Mouse (Mus musculus) midbrain, embryonic 11.5 days (tissue): Measurements from ENCODE around the gene Txn2. TPM values are rescaled to one million over a fixed set of nuclear protein-coding genes. Genes with fewer than 3 reads are reported as not detected.

Experiments
- ATAC-seq: fragments of 200-750 bp; cut with Nextera tagmentation; 2 replicates; pipeline ENCODE4 v1.8.0; 2017; ENCODE audit warnings: moderate TSS enrichment, moderate library complexity; ENCODE audit not compliant: low FRiP score
- DNase-seq: peaks from one replicate; pipeline ENCODE4 v3.0.0; 2015; ENCODE audit warnings: low spot score; ENCODE audit errors: missing footprints
- H3K27ac ChIP-seq: fragments of 300-500 bp; sonication (generic); 2 replicates; pipeline ENCODE4 v1.5.1; 2014; ENCODE audit warnings: low read depth, low read length
- H3K27me3 ChIP-seq: fragments of 300-500 bp; sonication (generic); 2 replicates; pipeline ENCODE4 v1.6.1; 2014; ENCODE audit warnings: mild to moderate bottlenecking, low read length, moderate library complexity, mixed read lengths; ENCODE audit not compliant: control insufficient read depth, insufficient read depth
- H3K36me3 ChIP-seq: fragments of 300-500 bp; sonication (generic); 2 replicates; pipeline ENCODE4 v1.6.1; 2014; ENCODE audit warnings: mild to moderate bottlenecking, low read length, moderate library complexity, mixed read lengths; ENCODE audit not compliant: control insufficient read depth, insufficient read depth
- H3K4me1 ChIP-seq: fragments of 300-500 bp; sonication (generic); 2 replicates; pipeline ENCODE4 v1.6.1; 2014; ENCODE audit warnings: low read length; ENCODE audit not compliant: control insufficient read depth, insufficient read depth
- H3K4me2 ChIP-seq: fragments of 300-500 bp; sonication (generic); 2 replicates; pipeline ENCODE4 v1.6.1; 2014; ENCODE audit warnings: mild to moderate bottlenecking, moderate library complexity
- H3K4me3 ChIP-seq: fragments of 300-500 bp; sonication (generic); 2 replicates; pipeline ENCODE4 v1.5.1; 2014; ENCODE audit warnings: low read depth, low read length
- H3K9ac ChIP-seq: fragments of 300-500 bp; sonication (generic); 2 replicates; pipeline ENCODE4 v1.6.1; 2014; ENCODE audit warnings: low read length
- H3K9me3 ChIP-seq: fragments of 300-500 bp; sonication (generic); 2 replicates; pipeline ENCODE4 v1.6.1; 2016; ENCODE audit warnings: low read length; ENCODE audit not compliant: control insufficient read depth
- WGBS: fragments of 180-500 bp; shearing (Covaris S2); extraction: QIAGEN DNeasy Blood & Tissue Kit; methylation state at CpG from one replicate; pipeline ENCODE4 v1.1.7; 2014; 5-methylcytosine and 5-hydroxymethylcytosine counted together
- polyA plus RNA-seq: library from polyadenylated mRNA; unstranded; fragments of >200 nt; fragmentation: Nextera tagmentation; extraction: Ambion mirVana; gene quantifications from 2 replicates; pipeline ENCODE4 v1.2.1, GENCODE M21; 2014

Txn2 gene
- polyA plus RNA-seq, 1 experiment from 2014 or later: 255 TPM

DNA sequence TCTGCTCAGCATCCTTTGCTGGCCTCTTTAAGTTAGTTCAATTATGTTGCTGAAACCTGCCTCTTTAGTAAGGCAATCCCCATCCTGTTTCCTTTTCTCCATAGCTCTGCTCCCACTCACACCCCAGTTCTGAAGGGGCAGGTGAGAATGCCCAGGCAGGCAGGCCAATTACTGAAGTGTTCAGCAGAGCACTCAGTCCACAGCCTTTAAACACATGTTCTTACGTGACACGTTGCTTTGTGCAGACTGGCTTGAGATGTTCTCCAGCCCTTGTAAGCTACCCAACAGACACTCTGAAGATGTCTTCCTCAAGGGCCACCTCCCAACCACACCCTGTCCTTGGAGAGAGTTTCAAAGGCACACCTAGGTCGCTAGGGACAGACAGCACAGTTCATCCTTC lies 29.3 kb upstream of the Txn2 start:
- WGBS: 77% methylated on average over 3 of the region's 3 CpGs

GRCm38 (mm10) chr15:77957625-77958024 lies 28.8 kb upstream of the Txn2 start:
- H3K27ac ChIP-seq: no peak overlapping the region
- peak; percentile 80 for DNase-seq
- H3K9me3 ChIP-seq: no peaks in the 10 kb centered on the region
- H3K27me3 ChIP-seq: peaks cover 9% of the 10 kb centered on the region
- no peak overlapping the region for H3K9ac ChIP-seq
- H3K4me1 ChIP-seq: peaks cover 16% of the 10 kb centered on the region
- 46% methylated on average over 5 of the region's 5 CpGs for WGBS
- no peak overlapping the region for H3K4me2 ChIP-seq
- H3K4me3 ChIP-seq: no peak overlapping the region
- peaks cover 30% of the 10 kb centered on the region for H3K36me3 ChIP-seq
- ATAC-seq: no peak

More for the DNA sequence above, 29.3 kb upstream of the Txn2 start:
- Histone ChIP-seq H3K9ac (no peak overlapping the region), H3K4me2 (no peak overlapping the region), H3K9me3 (no peaks in the 10 kb centered on the region), H3K4me3 (no peak overlapping the region), H3K27me3 (peaks cover 9% of the 10 kb centered on the region), H3K36me3 (peaks cover 33% of the 10 kb centered on the region), H3K4me1 (peaks cover 16% of the 10 kb centered on the region), H3K27ac (no peak overlapping the region)
- DNase-seq (peak; percentile 85), ATAC-seq (no peak)

DNA sequence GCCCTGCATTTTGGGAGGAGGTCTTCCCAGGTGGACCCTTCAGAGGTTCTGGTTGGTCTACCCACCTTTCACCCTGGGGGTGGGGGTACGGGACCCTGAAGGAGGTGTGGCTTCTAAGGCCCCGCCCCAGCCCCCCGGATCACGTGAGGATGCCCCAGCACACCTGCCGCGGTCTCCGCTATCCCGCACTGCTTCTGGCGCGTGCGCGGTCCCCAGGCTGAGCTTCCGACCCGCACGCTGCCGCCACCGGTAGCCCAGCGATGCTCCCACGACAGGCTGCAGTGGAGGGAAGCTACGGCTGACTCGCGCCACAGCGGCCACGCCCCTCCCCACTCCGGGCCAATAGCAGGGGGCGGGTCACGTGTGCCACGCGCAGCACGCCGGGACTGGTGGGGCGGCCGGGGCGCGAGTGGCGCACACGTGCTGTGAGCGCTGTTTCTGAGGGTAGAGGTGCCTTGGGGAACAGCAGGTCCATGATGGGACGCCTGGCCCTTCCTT lies 27.6 kb upstream of the Txn2 start, which contains the start of gene Foxred2:
TSS of gene Foxred2 (minus strand) at position 319 of the 498 bp plus-strand sequence.
- 0% methylated on average over 39 of the region's 39 CpGs for WGBS
- peaks cover 19% of the 10 kb centered on the region for H3K36me3 ChIP-seq
- peaks cover 16% of the 10 kb centered on the region for H3K4me1 ChIP-seq
- no peak within 1 kb of the TSS for H3K27ac ChIP-seq
- DNase-seq (peak; percentile 98), ATAC-seq (peak; percentile 94)
- H3K4me3 ChIP-seq: peak within 1 kb of the TSS; percentile 51
- peak within 1 kb of the TSS; percentile 62 for H3K9ac ChIP-seq
- H3K4me2 ChIP-seq: peak within 1 kb of the TSS; percentile 72
- no peaks in the 10 kb centered on the region for H3K9me3 ChIP-seq
- peaks cover 9% of the 10 kb centered on the region for H3K27me3 ChIP-seq

DNA sequence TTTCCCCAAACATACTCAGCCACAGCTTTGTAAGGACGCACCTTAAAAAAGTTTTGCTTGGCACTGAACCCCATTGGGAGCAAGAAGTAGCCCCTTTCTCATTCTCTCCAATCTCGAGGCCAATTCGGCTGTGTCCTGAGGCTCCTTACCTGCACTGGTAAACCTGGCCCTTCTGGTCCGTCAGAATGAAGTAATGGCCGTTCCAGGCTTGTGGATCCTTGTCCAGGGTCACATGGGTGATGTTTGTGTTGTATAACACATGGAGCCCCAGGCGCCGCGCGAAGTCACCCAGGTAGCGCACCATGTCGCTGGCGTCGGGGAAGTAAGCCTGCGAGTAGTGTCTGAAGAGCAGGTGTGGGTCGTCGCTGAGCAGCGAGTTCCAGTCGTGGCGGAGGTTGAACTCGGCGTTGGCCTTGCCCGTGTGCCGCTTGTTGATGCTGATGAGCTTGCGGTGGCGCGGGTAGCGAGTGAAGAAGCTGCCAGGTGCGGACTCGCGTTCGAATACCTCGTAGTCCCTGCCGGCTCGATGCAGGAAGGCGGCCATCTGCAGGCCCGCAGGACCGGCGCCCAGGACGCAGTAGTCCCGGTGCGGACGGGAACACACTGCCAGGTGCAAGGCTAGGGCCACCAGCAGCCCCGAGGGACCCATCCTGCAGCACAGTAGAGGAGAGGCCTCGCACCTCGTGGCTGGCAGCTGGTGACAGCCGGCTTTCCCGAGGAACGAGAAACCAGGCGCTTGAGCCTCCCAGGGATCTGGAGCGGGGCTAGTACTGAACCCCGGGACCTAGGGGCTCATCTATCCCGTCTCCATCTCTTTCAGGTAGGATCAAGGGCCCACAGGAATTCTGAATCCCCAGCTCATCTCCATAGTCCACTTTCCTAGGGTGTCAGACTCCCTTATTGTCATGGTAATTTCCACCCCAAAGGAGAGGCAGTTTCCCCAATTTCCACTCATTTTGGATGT lies 26.9 kb upstream of the Txn2 start:
- Histone ChIP-seq H3K4me1 (peaks cover 16% of the 10 kb centered on the region), H3K36me3 (peaks cover 12% of the 10 kb centered on the region), H3K9me3 (no peaks in the 10 kb centered on the region), H3K9ac (peak overlapping the region; percentile 62), H3K4me3 (peak overlapping the region; percentile 51), H3K4me2 (peak overlapping the region; percentile 72), H3K27ac (no peak overlapping the region), H3K27me3 (peaks cover 9% of the 10 kb centered on the region)
- peak; percentile 56 for ATAC-seq
- DNase-seq: peak; percentile 84
- 11% methylated on average over 52 of the region's 52 CpGs for WGBS

GRCm38 (mm10) chr15:77954362-77954761 lies 25.6 kb upstream of the Txn2 start:
- H3K27ac ChIP-seq: no peak overlapping the region
- no peak overlapping the region for H3K4me3 ChIP-seq
- H3K4me1 ChIP-seq: peaks cover 16% of the 10 kb centered on the region
- ATAC-seq (no peak), DNase-seq (no peak)
- no peak overlapping the region for H3K4me2 ChIP-seq
- no peaks in the 10 kb centered on the region for H3K9me3 ChIP-seq
- WGBS: 84% methylated on average over 2 of the region's 2 CpGs
- H3K27me3 ChIP-seq: peaks cover 9% of the 10 kb centered on the region
- peaks cover 7% of the 10 kb centered on the region for H3K36me3 ChIP-seq
- H3K9ac ChIP-seq: no peak overlapping the region

GRCm38 (mm10) chr15:77952921-77953320 lies 24.1 kb upstream of the Txn2 start:
- Histone ChIP-seq H3K9ac (no peak overlapping the region), H3K9me3 (no peaks in the 10 kb centered on the region), H3K4me2 (no peak overlapping the region), H3K27ac (no peak overlapping the region), H3K36me3 (no peaks in the 10 kb centered on the region), H3K27me3 (peaks cover 9% of the 10 kb centered on the region), H3K4me1 (peaks cover 16% of the 10 kb centered on the region), H3K4me3 (no peak overlapping the region)
- 89% methylated on average over 3 of the region's 3 CpGs for WGBS
- DNase-seq (no peak), ATAC-seq (no peak)

DNA sequence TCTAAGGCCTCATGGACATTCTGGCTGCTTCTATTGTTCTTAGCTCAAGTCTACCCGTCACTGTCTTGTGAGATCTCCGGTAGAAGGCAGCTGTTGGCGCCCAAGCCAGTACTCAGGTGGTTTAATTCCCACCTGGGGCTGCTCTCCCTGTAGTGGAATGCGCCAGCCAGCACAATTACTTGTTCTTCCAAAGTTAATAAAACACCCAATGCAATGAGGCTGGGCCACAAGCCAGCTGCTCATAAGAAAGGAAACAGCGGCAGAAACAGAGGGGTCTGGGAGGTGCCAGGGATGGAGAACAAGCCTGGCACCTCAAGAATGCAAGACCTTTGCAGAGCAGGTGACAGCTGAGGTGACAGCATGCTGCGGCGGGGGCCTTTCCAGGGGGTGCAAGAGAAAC lies 20.3 kb upstream of the Txn2 start:
- H3K4me1 ChIP-seq: no peaks in the 10 kb centered on the region
- ATAC-seq (no peak), DNase-seq (no peak)
- no peak overlapping the region for H3K4me3 ChIP-seq
- 90% methylated on average over 7 of the region's 7 CpGs for WGBS
- no peak overlapping the region for H3K9ac ChIP-seq
- H3K9me3 ChIP-seq: no peaks in the 10 kb centered on the region
- H3K27ac ChIP-seq: no peak overlapping the region
- H3K36me3 ChIP-seq: 0 out of 2 replicates have a peak, but pooled peaks cover 1% of the 10 kb centered on the region
- no peaks in the 10 kb centered on the region for H3K27me3 ChIP-seq
- H3K4me2 ChIP-seq: no peak overlapping the region

DNA sequence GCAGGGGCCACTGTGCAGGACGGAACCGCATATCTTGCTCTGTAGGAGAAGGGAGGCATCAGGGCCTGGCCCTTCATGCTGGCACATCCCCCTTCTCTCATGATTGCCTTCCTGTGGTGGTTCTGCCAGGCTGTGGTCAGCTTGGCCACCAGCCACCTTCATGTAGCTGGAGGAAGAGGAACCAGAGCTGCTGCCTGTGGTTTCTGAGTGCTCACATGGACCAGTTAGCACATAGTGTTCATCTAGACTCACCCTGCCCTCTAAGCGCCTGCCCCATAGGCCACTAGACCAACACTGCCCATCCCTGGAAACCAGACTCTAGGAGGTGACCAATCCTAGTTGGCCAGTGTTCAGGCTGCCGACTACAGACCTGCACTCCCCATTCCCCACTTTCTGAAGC lies 16.9 kb upstream of the Txn2 start:
- ATAC-seq (no peak), DNase-seq (no peak)
- no peak overlapping the region for H3K4me3 ChIP-seq
- WGBS: 86% methylated on average over 4 of the region's 4 CpGs
- H3K36me3 ChIP-seq: 0 out of 2 replicates have a peak, but pooled peaks cover 2% of the 10 kb centered on the region
- H3K27me3 ChIP-seq: no peaks in the 10 kb centered on the region
- H3K4me2 ChIP-seq: no peak overlapping the region
- no peaks in the 10 kb centered on the region for H3K4me1 ChIP-seq
- no peak overlapping the region for H3K27ac ChIP-seq
- H3K9me3 ChIP-seq: no peaks in the 10 kb centered on the region
- no peak overlapping the region for H3K9ac ChIP-seq

DNA sequence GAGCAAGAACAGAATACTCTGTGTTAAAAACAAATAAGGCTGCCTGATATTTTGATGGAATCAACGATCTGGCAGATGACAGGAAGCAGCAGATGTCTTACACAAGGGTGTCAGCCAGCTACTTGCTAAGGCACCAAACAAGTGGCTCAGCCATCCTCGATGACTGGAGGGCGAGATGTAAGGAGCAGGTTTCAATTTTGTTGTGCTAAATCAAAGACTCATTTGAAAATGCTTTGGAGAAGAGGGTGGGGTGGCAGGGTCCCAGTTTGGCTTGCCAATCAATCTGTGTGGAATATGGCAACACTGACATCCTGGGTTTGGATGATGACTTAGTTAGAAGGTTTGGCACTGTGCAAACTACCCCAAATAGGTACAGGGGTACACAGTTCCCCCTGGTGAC lies 12.8 kb upstream of the Txn2 start:
- H3K4me2 ChIP-seq: no peak overlapping the region
- H3K4me1 ChIP-seq: no peaks in the 10 kb centered on the region
- 81% methylated on average over 3 of the region's 3 CpGs for WGBS
- no peaks in the 10 kb centered on the region for H3K27me3 ChIP-seq
- 0 out of 2 replicates have a peak, but pooled peaks cover 2% of the 10 kb centered on the region for H3K36me3 ChIP-seq
- H3K9ac ChIP-seq: no peak overlapping the region
- no peaks in the 10 kb centered on the region for H3K9me3 ChIP-seq
- ATAC-seq (no peak), DNase-seq (no peak)
- H3K27ac ChIP-seq: no peak overlapping the region
- H3K4me3 ChIP-seq: no peak overlapping the region
